Mouse (Mus musculus) kidney, postnatal 25 days (tissue): Measurements from ENCODE around the gene Slamf9.

Experiments used
- DNase-seq, 2 experiments: peaks; one replicate each; pipeline ENCODE4 v3.0.0; 2021; ENCODE audit warnings: mixed read lengths in 2 of 2

Slamf9 gene

DNA sequence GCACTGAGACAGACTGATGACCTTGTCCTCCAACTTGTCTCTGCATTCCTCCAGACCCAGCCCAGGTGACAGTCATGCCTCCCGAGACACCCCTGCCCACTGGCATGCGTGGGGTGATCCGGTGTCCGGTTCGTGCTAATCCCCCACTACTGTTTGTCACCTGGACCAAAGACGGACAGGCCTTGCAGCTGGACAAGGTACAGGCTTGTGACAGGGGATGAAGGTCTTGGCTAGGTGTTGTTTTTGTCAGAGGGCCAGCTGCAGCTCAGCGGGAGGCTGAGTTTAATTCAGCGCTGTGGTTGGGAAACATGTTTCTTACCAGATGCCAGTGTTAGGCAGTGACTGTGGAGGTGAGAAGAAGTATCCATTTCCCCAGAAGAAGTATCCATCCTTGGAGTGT lies 16.9 kb downstream of the Slamf9 start:
- peak; percentile 47 to 73 for DNase-seq

DNA sequence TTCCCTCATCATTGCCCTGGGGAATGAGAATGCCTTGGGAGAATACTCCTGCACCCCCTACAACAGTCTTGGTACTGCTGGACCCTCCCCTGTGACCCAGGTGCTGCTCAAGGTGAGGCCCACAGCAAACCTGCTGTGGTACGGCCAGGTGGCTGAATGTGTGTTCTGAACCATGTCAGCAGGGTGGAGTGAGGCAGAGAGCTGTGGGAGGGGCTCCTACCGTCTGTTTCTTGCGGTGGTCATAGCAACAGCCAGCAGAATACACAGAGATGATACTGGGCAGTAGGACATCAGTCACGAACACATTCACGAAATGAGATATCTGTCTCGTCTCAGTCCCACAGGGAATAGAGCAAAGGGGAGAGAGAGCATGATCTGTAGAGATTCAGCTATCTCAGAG lies 18.4 kb downstream of the Slamf9 start:
- no peak for DNase-seq

DNA sequence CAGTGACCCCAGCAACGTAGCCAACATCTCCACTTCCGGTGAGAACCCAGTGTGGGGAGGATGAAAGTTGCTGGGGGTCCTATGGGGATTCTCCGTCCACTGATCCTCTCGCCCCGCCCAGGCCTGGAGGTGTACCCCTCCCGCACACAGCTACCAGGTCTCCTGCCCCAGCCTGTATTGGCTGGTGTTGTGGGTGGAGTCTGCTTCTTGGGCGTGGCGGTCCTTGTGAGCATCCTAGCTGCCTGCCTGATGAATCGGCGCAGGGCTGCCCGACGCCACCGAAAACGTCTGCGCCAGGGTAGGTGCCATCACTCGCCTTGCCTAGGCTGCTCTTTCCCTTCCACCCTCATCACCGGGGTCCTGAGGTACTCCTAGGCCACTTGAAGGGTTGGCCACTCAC lies 20.9 kb downstream of the Slamf9 start:
- no peak for DNase-seq

GRCm38 (mm10) chr1:172497428-172497827 lies 22.3 kb downstream of the Slamf9 start:
- DNase-seq = no peak

DNA sequence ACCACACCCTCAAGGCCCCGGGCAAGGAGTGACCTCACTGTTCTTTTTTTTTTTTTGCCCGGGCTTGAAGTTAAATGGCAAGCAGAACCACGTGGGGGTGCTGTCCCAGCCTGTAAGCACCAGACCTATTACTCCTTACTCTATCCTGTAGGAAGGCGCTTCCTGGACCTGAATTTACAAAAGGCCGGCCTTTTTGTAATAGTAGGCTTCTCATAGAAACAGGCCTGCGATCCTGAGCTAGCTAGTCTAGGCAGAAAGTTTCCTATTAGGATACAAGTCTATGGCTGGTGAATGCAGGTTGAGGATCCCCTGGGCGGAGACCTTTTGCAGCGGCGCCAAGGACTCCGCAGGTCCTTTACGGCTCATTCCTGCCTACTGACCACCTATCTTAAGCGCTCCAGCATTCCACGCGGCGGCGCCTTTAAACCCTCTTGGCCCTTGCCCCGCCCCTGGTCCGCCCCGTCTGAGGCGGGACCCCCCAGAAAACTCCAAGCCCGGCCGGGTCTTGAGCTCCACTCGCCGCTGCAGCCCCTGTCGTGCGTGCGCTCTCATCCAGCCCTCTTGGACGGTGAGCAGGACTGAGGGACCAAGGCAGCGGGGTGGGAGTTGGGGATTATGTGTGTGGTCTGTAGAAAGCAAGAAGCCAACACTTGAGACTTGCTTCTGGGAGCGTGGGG lies 24.7 kb downstream of the Slamf9 start, which contains the start of gene Tagln2:
TSS of gene Tagln2 (plus strand) at position 283 of the 677 bp plus-strand sequence.
- peak; percentile 93 to 95 for DNase-seq

- DNase-seq = peak; percentile 74 to 92
Observed at GRCm38 (mm10) chr1:172500451-172501370, 25.6 kb downstream of the Slamf9 start.

GRCm38 (mm10) chr1:172501371-172502144 lies 26.4 kb downstream of the Slamf9 start:
- peak; percentile 70 to 88 for DNase-seq

- peak; percentile 47 to 83 for DNase-seq
Observed at GRCm38 (mm10) chr1:172502145-172503110, 27.3 kb downstream of the Slamf9 start.

- peak; percentile 72 to 78 for DNase-seq
Observed at GRCm38 (mm10) chr1:172503111-172503997, 28.2 kb downstream of the Slamf9 start.

DNA sequence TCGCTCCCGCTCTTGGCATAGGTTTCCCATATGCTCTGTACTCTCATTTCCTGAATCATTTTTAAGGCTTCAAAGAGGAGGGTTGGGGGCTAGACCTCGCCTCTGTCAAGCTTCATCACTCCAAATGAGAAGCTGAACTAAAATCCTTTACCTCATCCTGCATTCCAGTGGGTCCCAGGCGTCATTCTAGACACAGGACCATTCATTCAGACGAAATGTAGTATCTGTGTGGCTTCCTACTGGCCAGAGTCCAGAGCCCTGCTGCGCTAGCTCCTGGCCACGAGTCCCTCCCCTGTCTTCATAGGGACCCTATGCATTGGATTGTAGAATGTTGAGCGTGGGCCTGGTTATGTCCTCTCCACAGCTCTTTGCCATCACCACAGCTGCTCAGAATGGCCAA lies 29.6 kb downstream of the Slamf9 start:
- no peak for DNase-seq

DNA sequence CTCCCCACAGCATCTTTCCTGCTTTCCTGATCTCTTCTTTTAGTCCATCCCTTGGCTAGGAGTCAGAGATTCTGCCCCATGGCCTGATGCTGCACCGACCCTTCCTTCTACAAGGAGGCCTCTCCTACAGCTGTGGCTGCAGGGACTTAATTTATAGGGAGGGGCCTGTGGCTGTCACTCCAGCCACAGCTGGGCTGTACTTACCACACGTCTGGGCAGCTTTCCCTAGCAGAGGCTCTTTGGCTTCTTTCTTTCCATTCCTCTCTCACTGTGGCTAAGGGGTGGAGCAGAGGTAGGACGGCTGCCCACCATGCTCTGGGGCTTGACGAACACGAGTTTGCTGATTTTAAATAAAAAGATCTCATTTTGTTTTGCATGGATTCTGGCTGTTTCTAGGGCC lies 31.8 kb downstream of the Slamf9 start:
- peak in 1 of 2 experiments; percentile 37 for DNase-seq

DNA sequence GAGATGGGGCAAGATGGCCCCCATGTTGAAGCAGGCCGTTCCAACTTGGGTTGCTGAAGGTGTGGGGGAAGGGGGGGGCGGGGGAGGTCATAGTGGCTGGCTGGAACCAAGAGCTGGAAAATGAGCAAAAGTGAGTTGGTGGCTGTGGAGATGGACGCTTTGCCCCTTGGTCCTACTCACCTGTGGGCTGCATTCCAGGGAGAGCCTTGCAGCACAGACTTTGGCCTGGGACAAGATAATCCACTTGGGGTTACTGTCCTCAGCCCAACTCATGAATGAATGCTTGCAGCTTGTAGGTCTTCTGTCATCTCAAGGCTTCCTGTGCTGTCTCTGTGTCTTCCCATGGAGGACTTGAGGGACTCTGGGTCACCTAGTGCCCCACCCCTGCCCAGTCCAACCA lies 32.5 kb downstream of the Slamf9 start:
- DNase-seq = peak; percentile 45 to 80

DNA sequence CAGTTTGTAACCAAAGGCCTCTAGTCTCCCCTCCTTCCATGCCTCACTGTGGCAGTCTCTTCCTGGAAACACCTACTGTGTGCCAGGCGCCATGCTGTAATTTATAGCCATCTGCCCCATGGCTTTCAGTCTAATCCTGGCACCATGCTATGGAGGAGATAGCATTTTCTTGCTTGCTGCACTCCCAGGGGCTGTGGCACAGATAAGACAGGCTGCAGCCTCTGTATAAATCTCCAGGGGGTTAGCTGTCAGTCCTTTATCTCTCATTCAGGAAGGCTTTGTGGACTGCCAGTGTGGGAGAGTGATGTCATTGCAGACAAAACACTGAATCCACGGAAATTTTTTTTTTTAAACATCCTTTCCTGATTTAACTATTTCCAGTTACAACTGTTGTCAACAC lies 33.0 kb downstream of the Slamf9 start:
- peak in 1 of 2 experiments; percentile 25 for DNase-seq

- peak in 1 of 2 experiments; percentile 53 for DNase-seq
Observed at GRCm38 (mm10) chr1:172509235-172509634, 34.1 kb downstream of the Slamf9 start.

- no peak for DNase-seq
Observed at GRCm38 (mm10) chr1:172509983-172510382, 34.8 kb downstream of the Slamf9 start.

DNA sequence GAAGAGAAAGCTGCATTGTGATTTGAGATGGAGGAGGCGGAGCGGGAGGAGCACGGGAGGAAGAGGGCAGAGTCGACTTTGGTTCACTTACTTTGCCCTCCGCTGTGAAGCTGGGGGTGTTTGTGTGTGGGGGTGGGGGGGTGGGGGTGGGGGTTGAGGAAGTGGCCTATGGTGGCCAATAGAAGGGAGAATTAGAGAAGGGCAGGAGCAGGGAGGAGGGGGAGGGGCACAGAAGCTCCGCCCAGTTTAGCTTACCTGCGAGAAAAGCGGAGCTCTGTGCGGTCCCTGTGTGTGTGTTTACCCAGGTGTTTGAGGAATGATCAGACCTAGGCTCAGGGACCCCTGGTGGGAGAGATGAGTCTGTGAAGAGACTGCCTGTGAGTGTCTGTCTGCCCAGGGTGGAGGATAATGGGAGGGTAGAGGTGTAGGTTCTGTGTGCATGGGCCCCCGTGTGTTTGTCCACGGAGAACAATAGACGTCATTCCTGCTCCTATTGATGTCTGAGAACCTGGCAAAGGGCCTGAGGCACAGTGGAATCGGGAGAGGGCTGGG lies 35.3 kb downstream of the Slamf9 start:
- peak; percentile 69 to 87 for DNase-seq

DNA sequence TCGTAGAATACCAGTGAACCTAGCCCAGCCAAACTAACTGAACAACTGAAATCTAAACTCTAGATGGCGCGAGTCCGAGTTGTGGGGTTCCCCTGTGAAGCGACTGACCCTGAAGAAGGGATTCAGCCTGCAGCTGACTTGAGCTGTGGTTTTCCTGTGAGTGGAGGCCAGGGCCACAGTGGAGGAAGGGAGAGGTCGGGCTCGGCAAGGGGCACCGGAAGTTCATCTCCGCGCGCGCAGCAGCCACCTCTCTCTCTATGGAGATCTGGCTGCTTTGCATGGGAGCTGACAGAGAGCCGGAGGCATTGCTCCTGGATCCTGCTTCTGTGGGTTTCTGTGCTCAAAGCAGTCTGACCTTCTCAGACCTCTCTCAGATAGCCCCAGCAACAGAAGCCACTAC lies 37.8 kb downstream of the Slamf9 start:
- DNase-seq = peak; percentile 76 to 88

DNA sequence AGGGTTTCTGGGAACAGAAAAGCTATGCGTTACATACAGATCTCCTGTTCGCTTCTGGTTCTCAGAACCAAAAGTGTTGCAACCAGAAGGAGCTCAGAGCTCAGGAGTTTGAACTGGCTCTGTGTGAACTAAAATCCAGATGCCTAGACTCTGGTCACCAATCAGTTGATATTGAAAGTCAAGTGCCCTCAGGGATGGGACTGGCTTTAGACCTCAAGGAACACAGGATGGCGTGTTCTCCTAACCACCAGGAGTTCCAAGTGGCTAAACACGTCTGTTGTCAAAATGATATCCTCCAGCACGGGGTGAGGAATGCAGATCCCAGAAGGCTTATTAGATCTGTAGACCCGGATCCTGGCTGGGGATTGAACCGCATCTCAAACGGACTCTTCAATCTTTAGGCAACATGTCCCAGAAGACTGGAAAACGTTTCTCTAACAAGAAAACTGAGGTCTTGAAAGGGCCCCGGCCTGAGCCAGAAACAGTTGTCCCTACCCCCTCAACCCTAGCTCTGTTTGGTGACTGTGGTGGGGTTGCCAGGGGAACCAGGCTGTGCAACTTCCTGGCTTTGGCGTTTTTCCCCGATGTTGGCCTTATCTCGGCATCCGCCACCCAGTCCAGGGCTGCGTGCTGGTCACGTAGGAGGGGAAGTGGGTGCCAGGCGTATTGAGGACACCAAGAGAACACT lies 38.5 kb downstream of the Slamf9 start:
- DNase-seq = peak; percentile 57 to 79

- DNase-seq = no peak
Observed at GRCm38 (mm10) chr1:172514213-172514529, 39.0 kb downstream of the Slamf9 start.
